ENCODE assay signal across 14 mouse cellular contexts in the genomic region with DNA sequence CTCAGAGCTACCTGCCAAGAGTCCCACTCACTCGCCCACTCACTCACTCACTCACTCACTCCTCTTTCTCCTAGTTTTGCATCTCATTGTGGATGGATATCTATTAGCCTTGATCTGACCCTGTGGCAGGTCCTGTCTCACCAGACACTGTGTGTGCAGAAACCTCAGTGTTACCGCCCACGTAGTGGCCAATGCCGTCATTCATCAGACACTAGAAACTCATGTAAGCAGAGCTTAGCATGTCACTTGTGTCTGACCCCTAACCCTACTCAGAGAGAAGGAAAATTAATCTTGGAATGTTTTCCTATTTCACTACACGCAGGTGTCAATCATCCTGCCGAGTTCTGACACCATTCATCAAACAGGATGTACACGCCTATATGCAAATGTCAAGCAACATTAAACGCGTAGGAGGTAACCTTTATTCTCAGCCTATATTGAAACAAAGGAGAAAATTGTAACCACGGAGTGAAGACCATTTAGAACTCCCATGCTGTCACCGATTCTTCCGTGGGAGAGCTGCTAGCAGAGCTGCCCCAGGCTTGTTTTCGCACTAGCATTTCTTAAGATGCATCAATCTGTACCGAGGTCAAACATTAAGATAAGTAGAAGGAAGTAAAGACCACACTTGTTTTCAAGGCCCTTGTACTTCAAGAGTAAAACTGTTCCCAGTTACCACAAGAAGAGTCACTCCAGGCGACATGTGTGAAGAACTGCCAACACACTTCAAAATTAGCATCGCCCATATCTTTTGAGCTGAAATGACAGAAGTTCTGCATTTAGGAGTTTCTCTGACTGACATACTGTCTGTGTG.
DNase-seq lines count a peak whose midpoint lies in the region; ATAC-seq lines count a peak whose summit lies in the region.
"Had no signal": no experiment of that assay in that cellular context is flagged by ENCODE, and none has a peak within 500 bp of the region (broad histone marks: within the 10 kb centered on the region; RNA-seq: fewer than 3 reads in every experiment).

No protein-coding gene starts in this region.

- no peak overlapping the region; the same call in 1 of the 2 replicates for H3K4me2 ChIP-seq in heart, embryonic 16.5 days (ENCODE audit: low read depth, low read length)
- H3K4me2 ChIP-seq in hindbrain, embryonic 14.5 days (replicated peaks) = no peak overlapping the region
- H3K4me2 ChIP-seq: embryonic facial prominence, embryonic 12.5 days; heart, embryonic 15.5 days; hindbrain, embryonic 12.5 days; liver, embryonic 13.5 days had no signal

- no peaks in the 10 kb centered on the region for H3K27me3 ChIP-seq in heart, embryonic 16.5 days (ENCODE audit: control insufficient read depth, insufficient read depth, low read length)
- no peaks in the 10 kb centered on the region for H3K27me3 ChIP-seq in hindbrain, embryonic 14.5 days (ENCODE audit: control insufficient read depth, insufficient read depth, low read length)
- H3K27me3 ChIP-seq: embryonic facial prominence, embryonic 12.5 days; heart, embryonic 15.5 days; liver, embryonic 13.5 days had no signal

- WGBS in heart, embryonic 16.5 days = 72% methylated on average over 16 of the region's 16 CpGs
- 73% methylated on average over 16 of the region's 16 CpGs for WGBS in hindbrain, embryonic 14.5 days

- peaks cover 42% of the 10 kb centered on the region for H3K4me1 ChIP-seq in heart, embryonic 16.5 days (ENCODE audit: control insufficient read depth, insufficient read depth, low read length)
- peaks cover 35% of the 10 kb centered on the region for H3K4me1 ChIP-seq in hindbrain, embryonic 14.5 days (replicated peaks; ENCODE audit: control insufficient read depth, insufficient read depth, low read length)

- H3K4me3 ChIP-seq in heart, embryonic 16.5 days (ENCODE audit: low read length) = no peak overlapping the region
- no peak overlapping the region for H3K4me3 ChIP-seq in hindbrain, embryonic 14.5 days (replicated peaks; ENCODE audit: low read length)
- H3K4me3 ChIP-seq: embryonic facial prominence, embryonic 12.5 days; heart, embryonic 15.5 days; hindbrain, embryonic 12.5 days; liver, embryonic 13.5 days had no signal

- no peaks in the 10 kb centered on the region for H3K36me3 ChIP-seq in heart, embryonic 16.5 days (ENCODE audit: control insufficient read depth, insufficient read depth)
- no peaks in the 10 kb centered on the region for H3K36me3 ChIP-seq in hindbrain, embryonic 14.5 days (replicated peaks; ENCODE audit: control insufficient read depth, insufficient read depth)
- H3K36me3 ChIP-seq: embryonic facial prominence, embryonic 12.5 days; heart, embryonic 15.5 days; hindbrain, embryonic 12.5 days; liver, embryonic 13.5 days had no signal

- no peaks in the 10 kb centered on the region for H3K9me3 ChIP-seq in heart, embryonic 16.5 days (replicated peaks; ENCODE audit: control insufficient read depth, low read length)
- no peaks in the 10 kb centered on the region for H3K9me3 ChIP-seq in hindbrain, embryonic 14.5 days (ENCODE audit: control insufficient read depth, low read length)
- H3K9me3 ChIP-seq: embryonic facial prominence, embryonic 12.5 days; heart, embryonic 15.5 days; hindbrain, embryonic 12.5 days; liver, embryonic 13.5 days had no signal

- H3K9ac ChIP-seq in heart, embryonic 16.5 days (ENCODE audit: low read length) = no peak overlapping the region
- H3K9ac ChIP-seq in hindbrain, embryonic 14.5 days = no peak overlapping the region
- H3K9ac ChIP-seq: embryonic facial prominence, embryonic 12.5 days; heart, embryonic 15.5 days; hindbrain, embryonic 12.5 days; liver, embryonic 13.5 days had no signal

- peak overlapping the region; percentile 24; the same call in 1 of the 2 replicates for H3K27ac ChIP-seq in heart, embryonic 16.5 days (ENCODE audit: low read length)
- no peak overlapping the region for H3K27ac ChIP-seq in hindbrain, embryonic 14.5 days
- H3K27ac ChIP-seq: embryonic facial prominence, embryonic 12.5 days; heart, embryonic 15.5 days; hindbrain, embryonic 12.5 days; liver, embryonic 13.5 days had no signal

- no peak for ATAC-seq in heart, embryonic 16.5 days (replicated peaks; ENCODE audit: extremely low read depth, insufficient read depth, low FRiP score)
- peak; percentile 76 for ATAC-seq in activated CD4-positive, CD25-positive, alpha-beta regulatory T cell, adult 4 months
- ATAC-seq in neutrophil, adult 5-6 weeks (ENCODE audit: extremely low read depth, insufficient number of reproducible peaks, low FRiP score, poor library complexity, severe bottlenecking) = peak; percentile 55; the same call in 1 of the 2 replicates
- ATAC-seq in hindbrain, embryonic 14.5 days (ENCODE audit: low FRiP score) = no peak
- ATAC-seq: intestine, postnatal 0 days had no signal

- no peak for DNase-seq in heart, adult 8-10 months (ENCODE audit: low spot score)
- peak; percentile 83 for DNase-seq in CD4-positive helper T cell, adult 2 months (ENCODE audit: low read depth, low spot score)
- DNase-seq in hindbrain, embryonic 14.5 days (ENCODE audit: low spot score) = no peak
- DNase-seq in right cerebral cortex, adult 18-20 months = no peak
- DNase-seq: kidney, postnatal 25 days; liver, embryonic 13.5 days; spleen, adult 18-20 months had no signal

Comparison
In these comparisons a context has a peak if more than half of its experiments do, and no peak if none do; other contexts are left out.
1. ATAC-seq: peak in activated CD4-positive, CD25-positive, alpha-beta regulatory T cell, adult 4 months (single experiment) and neutrophil, adult 5-6 weeks (single experiment); none in heart, embryonic 16.5 days (single experiment) and hindbrain, embryonic 14.5 days (single experiment).